Mouse (Mus musculus) forebrain, postnatal 0 days (tissue): Measurements from ENCODE around the gene Whamm. TPM values are rescaled to one million over a fixed set of nuclear protein-coding genes. Genes with fewer than 3 reads are reported as not detected.

Source experiments
- ATAC-seq: fragments of 200-750 bp; cut with Nextera tagmentation; 2 replicates; pipeline ENCODE4 v1.8.0; 2017; ENCODE audit warnings: mild to moderate bottlenecking, moderate library complexity
- DNase-seq: peaks from one replicate; pipeline ENCODE4 v3.0.0-alpha.2; 2015
- H3K27ac ChIP-seq: fragments of 300-500 bp; sonication (generic); 2 replicates; pipeline ENCODE4 v1.5.1; 2014; ENCODE audit warnings: low read depth, mild to moderate bottlenecking, antibody characterized with exemption, low read length, moderate library complexity, mixed read lengths
- H3K27me3 ChIP-seq: fragments of 300-500 bp; sonication (generic); 2 replicates; pipeline ENCODE4 v1.6.1; 2014; ENCODE audit warnings: mild to moderate bottlenecking, low read length, mixed read lengths; ENCODE audit not compliant: insufficient read depth
- H3K36me3 ChIP-seq: fragments of 300-500 bp; sonication (generic); 2 replicates; pipeline ENCODE4 v1.6.1; 2014; ENCODE audit warnings: mild to moderate bottlenecking, moderate library complexity; ENCODE audit not compliant: insufficient read depth
- H3K4me1 ChIP-seq: fragments of 300-500 bp; sonication (generic); 2 replicates; pipeline ENCODE4 v1.6.1; 2014; ENCODE audit warnings: antibody characterized with exemption; ENCODE audit not compliant: insufficient read depth
- H3K4me2 ChIP-seq: fragments of 300-500 bp; sonication (generic); 2 replicates; pipeline ENCODE4 v1.6.1; 2014; ENCODE audit warnings: low read depth, mild to moderate bottlenecking, moderate library complexity
- H3K4me3 ChIP-seq: fragments of 300-500 bp; sonication (generic); 2 replicates; pipeline ENCODE4 v1.5.1; 2014; ENCODE audit warnings: low read depth, low read length, mixed read lengths
- H3K9ac ChIP-seq: fragments of 300-500 bp; sonication (generic); 2 replicates; pipeline ENCODE4 v1.6.1; 2014; ENCODE audit warnings: mild to moderate bottlenecking
- H3K9me3 ChIP-seq: fragments of 300-500 bp; sonication (generic); 2 replicates; pipeline ENCODE4 v1.6.1; 2016; ENCODE audit warnings: low read length
- CTCF ChIP-seq: sonication (generic); IDR thresholded peaks from 2 replicates; pipeline ENCODE4 v1.5.1; 2016; ENCODE audit warnings: antibody characterized with exemption, control low read depth, low read depth
- WGBS: fragments of 180-500 bp; shearing (Covaris S2); extraction: QIAGEN DNeasy Blood & Tissue Kit; methylation state at CpG from one replicate; pipeline ENCODE4 v1.1.7; 2014; 5-methylcytosine and 5-hydroxymethylcytosine counted together
- polyA plus RNA-seq: library from polyadenylated mRNA; unstranded; fragments of >200 nt; fragmentation: Nextera tagmentation; extraction: Ambion mirVana; gene quantifications from 2 replicates; pipeline ENCODE4 v1.2.1, GENCODE M21; 2015
- total RNA-seq: library from RNA; depleted of rRNA; stranded (reverse); fragments of >200 nt; gene quantifications from 2 replicates; pipeline ENCODE4 v1.2.3, GENCODE M21; 2014

The Whamm gene
- total and polyA plus RNA-seq, 2 experiments from 2014 or later, result 5.4 to 8.7 TPM

DNA sequence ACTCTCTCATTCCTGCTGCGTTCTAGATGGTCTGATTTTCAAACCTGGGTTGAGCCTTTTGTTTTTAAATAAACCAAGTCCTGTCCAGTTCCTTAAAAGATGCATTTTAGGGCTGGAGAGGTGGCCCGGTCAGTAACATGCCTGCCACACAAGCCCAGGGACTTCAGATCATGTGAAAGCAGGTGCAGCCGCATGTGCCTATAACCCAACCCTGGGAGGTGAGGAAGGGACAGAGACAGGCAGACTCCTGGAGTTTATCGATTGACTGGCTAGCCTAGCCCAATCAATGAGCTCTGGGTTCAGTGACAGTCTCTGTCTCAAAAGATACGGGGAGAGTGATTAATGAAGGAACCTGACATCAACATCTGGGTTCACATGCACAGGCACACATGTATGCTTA is 9.9 kb upstream of the Whamm start:
- H3K4me3 ChIP-seq, result no peak overlapping the region
- 71% methylated on average over 5 of the region's 5 CpGs for WGBS
- no peaks in the 10 kb centered on the region for H3K4me1 ChIP-seq
- H3K9me3 ChIP-seq, result no peaks in the 10 kb centered on the region
- no peaks in the 10 kb centered on the region for H3K27me3 ChIP-seq
- no peaks in the 10 kb centered on the region for H3K36me3 ChIP-seq
- no peak for TF ChIP-seq CTCF
- ATAC-seq, result no peak
- 0 out of 2 replicates have a peak overlapping the region, but pooled peaks have one; percentile 3 for H3K27ac ChIP-seq
- DNase-seq, result no peak
- no peak overlapping the region for H3K9ac ChIP-seq
- no peak overlapping the region for H3K4me2 ChIP-seq

GRCm38 (mm10) chr7:81563506-81564015 is 7.5 kb upstream of the Whamm start:
- no peak for ATAC-seq
- no peaks in the 10 kb centered on the region for H3K27me3 ChIP-seq
- no peak for DNase-seq
- 89% methylated on average over 4 of the region's 4 CpGs for WGBS
- H3K4me1 ChIP-seq, result no peaks in the 10 kb centered on the region
- no peak overlapping the region for H3K9ac ChIP-seq
- H3K36me3 ChIP-seq, result no peaks in the 10 kb centered on the region
- no peaks in the 10 kb centered on the region for H3K9me3 ChIP-seq
- no peak for TF ChIP-seq CTCF
- no peak overlapping the region for H3K4me2 ChIP-seq
- H3K4me3 ChIP-seq, result no peak overlapping the region
- no peak overlapping the region for H3K27ac ChIP-seq

GRCm38 (mm10) chr7:81564766-81565165 is 6.3 kb upstream of the Whamm start:
- 80% methylated on average over 7 of the region's 7 CpGs for WGBS
- no peak overlapping the region for H3K4me2 ChIP-seq
- H3K9ac ChIP-seq, result no peak overlapping the region
- ATAC-seq (no peak), DNase-seq (no peak)
- no peak overlapping the region for H3K27ac ChIP-seq
- H3K9me3 ChIP-seq, result no peaks in the 10 kb centered on the region
- no peaks in the 10 kb centered on the region for H3K4me1 ChIP-seq
- no peak overlapping the region for H3K4me3 ChIP-seq
- TF ChIP-seq CTCF, result no peak
- no peaks in the 10 kb centered on the region for H3K36me3 ChIP-seq
- H3K27me3 ChIP-seq, result no peaks in the 10 kb centered on the region

- Histone ChIP-seq H3K4me3 (no peak overlapping the region), H3K36me3 (no peaks in the 10 kb centered on the region), H3K27me3 (no peaks in the 10 kb centered on the region), H3K4me1 (no peaks in the 10 kb centered on the region), H3K4me2 (no peak overlapping the region), H3K27ac (no peak overlapping the region), H3K9me3 (no peaks in the 10 kb centered on the region), H3K9ac (no peak overlapping the region)
- no peak for TF ChIP-seq CTCF
- ATAC-seq, result peak; percentile 79
- peak; percentile 51 for DNase-seq
- 54% methylated on average over 7 of the region's 7 CpGs for WGBS
Measured at GRCm38 (mm10) chr7:81565381-81566055, 5.5 kb upstream of the Whamm start.

DNA sequence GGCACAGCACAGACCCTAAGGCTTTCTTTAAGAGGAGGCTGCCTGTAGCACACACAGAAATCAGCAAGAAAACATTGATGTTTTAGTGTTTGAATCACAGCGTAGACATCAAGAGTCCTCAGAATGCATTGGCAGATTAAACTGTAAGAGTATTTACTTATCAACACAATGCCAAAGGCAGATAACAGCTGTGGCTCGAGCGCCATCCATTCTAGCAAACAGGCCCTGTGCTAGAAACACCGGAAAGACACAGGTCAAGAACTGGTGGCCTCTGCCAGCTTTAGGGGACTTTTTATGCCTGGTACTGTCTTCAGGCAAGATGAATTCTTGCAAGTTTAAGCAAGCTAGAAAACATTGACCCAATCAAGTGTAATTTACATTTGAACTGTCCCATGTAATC is 4.7 kb upstream of the Whamm start:
- no peak overlapping the region for H3K27ac ChIP-seq
- no peaks in the 10 kb centered on the region for H3K27me3 ChIP-seq
- WGBS, result 77% methylated on average over 4 of the region's 4 CpGs
- ATAC-seq, result no peak
- DNase-seq, result no peak
- H3K4me3 ChIP-seq, result no peak overlapping the region
- no peak overlapping the region for H3K9ac ChIP-seq
- H3K9me3 ChIP-seq, result no peaks in the 10 kb centered on the region
- no peaks in the 10 kb centered on the region for H3K36me3 ChIP-seq
- H3K4me1 ChIP-seq, result peaks cover 4% of the 10 kb centered on the region; the same call in 1 of the 2 replicates
- no peak for TF ChIP-seq CTCF
- no peak overlapping the region for H3K4me2 ChIP-seq

- no peak for TF ChIP-seq CTCF
- H3K27ac ChIP-seq, result no peak within 1 kb of the TSS
- H3K9ac ChIP-seq, result no peak within 1 kb of the TSS
- ATAC-seq, result no peak
- no peak within 1 kb of the TSS for H3K4me3 ChIP-seq
- H3K9me3 ChIP-seq, result no peaks in the 10 kb centered on the region
- peaks cover 4% of the 10 kb centered on the region; the same call in 1 of the 2 replicates for H3K4me1 ChIP-seq
- no peaks in the 10 kb centered on the region for H3K27me3 ChIP-seq
- no peak for DNase-seq
- no peak within 1 kb of the TSS for H3K4me2 ChIP-seq
- 80% methylated on average over 9 of the region's 9 CpGs for WGBS
- no peaks in the 10 kb centered on the region for H3K36me3 ChIP-seq
Measured at GRCm38 (mm10) chr7:81566892-81567291, 4.2 kb upstream of the Whamm start, which contains the start of gene Fsd2. Gene Fsd2 (minus strand): TSS chr7:81566944.

- Histone ChIP-seq H3K4me1 (peaks cover 9% of the 10 kb centered on the region), H3K4me2 (no peak overlapping the region), H3K4me3 (no peak overlapping the region), H3K27me3 (no peaks in the 10 kb centered on the region), H3K9me3 (no peaks in the 10 kb centered on the region), H3K9ac (no peak overlapping the region), H3K36me3 (no peaks in the 10 kb centered on the region), H3K27ac (no peak overlapping the region)
- DNase-seq (no peak), ATAC-seq (no peak)
- 92% methylated on average over 5 of the region's 5 CpGs for WGBS
- no peak for TF ChIP-seq CTCF
Measured at GRCm38 (mm10) chr7:81567396-81567795, 3.7 kb upstream of the Whamm start.
